Mouse (Mus musculus) embryonic facial prominence, embryonic 14.5 days (tissue): Measurements from ENCODE around the gene Galns. TPM values are rescaled to one million over a fixed set of nuclear protein-coding genes. Genes with fewer than 3 reads are reported as not detected.
A peak's percentile ranks its signal among the peaks of the same experiment; 100 is the strongest.
"Not testable (repeated sequence)": the region's sequence is repeated elsewhere in the genome, so short reads cannot be mapped to it uniquely, and the experiment has no call there.

Experiments used
- ATAC-seq: fragments of 200-750 bp; cut with Nextera tagmentation; 2 replicates; pipeline ENCODE4 v1.8.0; 2017; ENCODE audit warnings: low read depth, moderate number of reproducible peaks, moderate TSS enrichment
- DNase-seq: peaks from one replicate; pipeline ENCODE4 v3.0.0-alpha.2; 2015; ENCODE audit warnings: low spot score
- H3K27ac ChIP-seq: fragments of 300-500 bp; sonication (generic); replicated peaks from 2 replicates; pipeline ENCODE4 v1.5.1; 2014; ENCODE audit warnings: low read depth, mild to moderate bottlenecking, low read length, moderate library complexity
- H3K27me3 ChIP-seq: fragments of 300-500 bp; sonication (generic); replicated peaks from 2 replicates; pipeline ENCODE4 v1.6.1; 2014; ENCODE audit warnings: low read length; ENCODE audit not compliant: control insufficient read depth, insufficient read depth
- H3K36me3 ChIP-seq: fragments of 300-500 bp; sonication (generic); 2 replicates; pipeline ENCODE4 v1.6.1; 2014; ENCODE audit warnings: low read length, mixed read lengths; ENCODE audit not compliant: control insufficient read depth, insufficient read depth
- H3K4me1 ChIP-seq: fragments of 300-500 bp; sonication (generic); 2 replicates; pipeline ENCODE4 v1.6.1; 2014; ENCODE audit warnings: antibody characterized with exemption, low read length; ENCODE audit not compliant: control insufficient read depth, insufficient read depth
- H3K4me2 ChIP-seq: fragments of 300-500 bp; sonication (generic); 2 replicates; pipeline ENCODE4 v1.6.1; 2014; ENCODE audit warnings: low read depth, mild to moderate bottlenecking, low read length, moderate library complexity, mixed read lengths
- H3K4me3 ChIP-seq: fragments of 300-500 bp; sonication (generic); 2 replicates; pipeline ENCODE4 v1.5.1; 2014; ENCODE audit warnings: low read depth, mild to moderate bottlenecking, low read length
- H3K9ac ChIP-seq: fragments of 300-500 bp; sonication (generic); 2 replicates; pipeline ENCODE4 v1.6.1; 2014; ENCODE audit warnings: low read depth, mild to moderate bottlenecking, low read length, moderate library complexity, mixed read lengths
- H3K9me3 ChIP-seq: fragments of 300-500 bp; sonication (generic); 2 replicates; pipeline ENCODE4 v1.6.1; 2016; ENCODE audit warnings: low read length; ENCODE audit not compliant: control insufficient read depth
- WGBS: fragments of 180-500 bp; shearing (Covaris S2); extraction: QIAGEN DNeasy Blood & Tissue Kit; methylation state at CpG from one replicate; pipeline ENCODE4 v1.1.7; 2014; 5-methylcytosine and 5-hydroxymethylcytosine counted together
- polyA plus RNA-seq: library from polyadenylated mRNA; unstranded; fragments of >200 nt; fragmentation: Nextera tagmentation; extraction: Ambion mirVana; gene quantifications from 2 replicates; pipeline ENCODE4 v1.2.1, GENCODE M21; 2014

The Galns gene
- polyA plus RNA-seq, 1 experiment from 2014 or later = 13.1 TPM

- H3K9me3 ChIP-seq = no peaks in the 10 kb centered on the region
- H3K4me2 ChIP-seq = peak overlapping the region; percentile 74
- H3K9ac ChIP-seq = peak overlapping the region; percentile 83
- peaks cover 37% of the 10 kb centered on the region for H3K36me3 ChIP-seq
- no peak for DNase-seq
- 19% methylated on average over 16 of the region's 21 CpGs for WGBS
- peak overlapping the region; percentile 36; the same call in 1 of the 2 replicates for H3K27ac ChIP-seq
- H3K27me3 ChIP-seq = no peaks in the 10 kb centered on the region
- H3K4me1 ChIP-seq = peaks cover 26% of the 10 kb centered on the region
- peak overlapping the region; percentile 64 for H3K4me3 ChIP-seq
- peak; percentile 9 for ATAC-seq
Observed at GRCm38 (mm10) chr8:122575735-122576647, 35.3 kb downstream of the Galns start.

- DNase-seq = no peak
- Histone ChIP-seq H3K27ac (no peak overlapping the region), H3K4me2 (peak overlapping the region; percentile 74), H3K4me1 (peaks cover 26% of the 10 kb centered on the region), H3K9me3 (no peaks in the 10 kb centered on the region), H3K27me3 (no peaks in the 10 kb centered on the region), H3K9ac (peak overlapping the region; percentile 83; the same call in 1 of the 2 replicates), H3K4me3 (peak overlapping the region; percentile 64), H3K36me3 (peaks cover 44% of the 10 kb centered on the region)
- no peak for ATAC-seq
- 70% methylated on average over 8 of the region's 8 CpGs for WGBS
Observed at GRCm38 (mm10) chr8:122575286-122575685, 36.0 kb downstream of the Galns start.

GRCm38 (mm10) chr8:122574667-122575251, 36.5 kb downstream of the Galns start:
- no peak for ATAC-seq
- WGBS = 55% methylated on average over 10 of the region's 10 CpGs
- H3K9me3 ChIP-seq = no peaks in the 10 kb centered on the region
- peak overlapping the region; percentile 74; the same call in 1 of the 2 replicates for H3K4me2 ChIP-seq
- no peak overlapping the region for H3K27ac ChIP-seq
- no peak overlapping the region for H3K9ac ChIP-seq
- H3K4me1 ChIP-seq = peaks cover 23% of the 10 kb centered on the region
- no peak for DNase-seq
- no peak overlapping the region for H3K4me3 ChIP-seq
- no peaks in the 10 kb centered on the region for H3K27me3 ChIP-seq
- peaks cover 49% of the 10 kb centered on the region for H3K36me3 ChIP-seq

- Histone ChIP-seq H3K27me3 (no peaks in the 10 kb centered on the region), H3K9ac (no peak overlapping the region), H3K36me3 (peaks cover 54% of the 10 kb centered on the region), H3K27ac (no peak overlapping the region), H3K4me2 (no peak overlapping the region), H3K9me3 (no peaks in the 10 kb centered on the region), H3K4me1 (peaks cover 21% of the 10 kb centered on the region), H3K4me3 (no peak overlapping the region)
- 61% methylated on average over 3 of the region's 3 CpGs for WGBS
- ATAC-seq (no peak), DNase-seq (no peak)
Observed at GRCm38 (mm10) chr8:122574264-122574663, 37.0 kb downstream of the Galns start.

- WGBS = 68% methylated on average over 9 of the region's 9 CpGs
- H3K27me3 ChIP-seq = no peaks in the 10 kb centered on the region
- no peak for DNase-seq
- no peak overlapping the region for H3K4me3 ChIP-seq
- peaks cover 25% of the 10 kb centered on the region for H3K4me1 ChIP-seq
- no peak overlapping the region for H3K9ac ChIP-seq
- peaks cover 57% of the 10 kb centered on the region for H3K36me3 ChIP-seq
- no peaks in the 10 kb centered on the region for H3K9me3 ChIP-seq
- no peak overlapping the region for H3K27ac ChIP-seq
- no peak for ATAC-seq
- H3K4me2 ChIP-seq = no peak overlapping the region
Observed at GRCm38 (mm10) chr8:122573577-122573976, 37.7 kb downstream of the Galns start.

- not testable (repeated sequence) for H3K9me3 ChIP-seq, ATAC-seq, H3K9ac ChIP-seq, DNase-seq, H3K27me3 ChIP-seq, H3K4me3 ChIP-seq, H3K4me2 ChIP-seq, H3K27ac ChIP-seq
- Histone ChIP-seq H3K36me3 (peaks cover 57% of the 10 kb centered on the region), H3K4me1 (peaks cover 25% of the 10 kb centered on the region)
- 50% methylated on average over 4 of the region's 4 CpGs for WGBS
Observed at GRCm38 (mm10) chr8:122573176-122573575, 38.1 kb downstream of the Galns start.

- Histone ChIP-seq H3K4me1 (peaks cover 25% of the 10 kb centered on the region), H3K4me2 (no peak overlapping the region), H3K4me3 (no peak overlapping the region), H3K27me3 (no peaks in the 10 kb centered on the region), H3K36me3 (peaks cover 57% of the 10 kb centered on the region), H3K27ac (no peak overlapping the region), H3K9me3 (no peaks in the 10 kb centered on the region), H3K9ac (no peak overlapping the region)
- WGBS = 89% methylated on average over 3 of the region's 3 CpGs
- no peak for DNase-seq
- no peak for ATAC-seq
Observed at GRCm38 (mm10) chr8:122572751-122573150, 38.5 kb downstream of the Galns start.

- H3K4me1 ChIP-seq = peaks cover 24% of the 10 kb centered on the region
- H3K4me2 ChIP-seq = no peak overlapping the region
- 95% methylated on average over 16 of the region's 17 CpGs for WGBS
- H3K27me3 ChIP-seq = no peaks in the 10 kb centered on the region
- H3K9me3 ChIP-seq = no peaks in the 10 kb centered on the region
- DNase-seq (no peak), ATAC-seq (no peak)
- peaks cover 57% of the 10 kb centered on the region for H3K36me3 ChIP-seq
- H3K4me3 ChIP-seq = no peak overlapping the region
- H3K9ac ChIP-seq = no peak overlapping the region
- H3K27ac ChIP-seq = no peak overlapping the region
Observed at GRCm38 (mm10) chr8:122571750-122572267, 39.5 kb downstream of the Galns start.
